Mouse (Mus musculus): Measurements from ENCODE around the gene Llgl2. TPM values are rescaled to one million over a fixed set of nuclear protein-coding genes. Genes with fewer than 3 reads are reported as not detected.
A peak's percentile ranks its signal among the peaks of the same experiment; 100 is the strongest.
"Not testable (repeated sequence)": the region's sequence is repeated elsewhere in the genome, so short reads cannot be mapped to it uniquely, and the experiment has no call there.

Llgl2 gene
- total RNA-seq, 2 experiments from 2014 or later: 2.8 to 3.4 TPM

GRCm38 (mm10) chr11:115830550-115831325, 6.9 kb downstream of the Llgl2 start:
- intact Hi-C loops (cut with DNase I): no loop called here
- no peak for DNase-seq (ENCODE audit: low spot score in 2 of 2)

DNA sequence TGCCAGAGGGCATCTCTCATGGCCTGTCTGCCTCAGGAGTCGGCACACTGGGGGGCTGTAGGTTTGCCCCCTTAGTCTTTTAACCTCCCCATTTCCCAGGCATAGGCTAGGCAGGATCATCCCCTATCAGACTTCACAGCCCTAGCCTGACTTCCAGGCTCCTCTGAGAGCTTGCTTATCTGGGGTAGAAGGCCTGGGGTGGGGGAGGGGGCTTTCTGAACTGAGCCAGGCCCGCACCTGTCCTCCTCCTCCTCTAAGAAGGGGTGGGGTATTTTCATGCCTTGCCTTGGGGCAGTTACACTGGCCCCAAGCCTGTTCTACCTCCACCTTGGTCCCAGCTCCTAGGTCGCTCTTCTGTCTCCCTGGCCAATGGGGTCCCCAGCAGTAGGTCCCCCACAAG, 7.7 kb downstream of the Llgl2 start:
- no peak for DNase-seq (ENCODE audit: low spot score in 2 of 2)
- intact Hi-C loops (cut with DNase I): no loop called here

- intact Hi-C loops (cut with DNase I): no loop called here
- no peak for DNase-seq (ENCODE audit: low spot score in 2 of 2)
These were observed 8.2 kb downstream of the Llgl2 start for GRCm38 (mm10) chr11:115832064-115832463.

GRCm38 (mm10) chr11:115832523-115832922, 8.7 kb downstream of the Llgl2 start:
- intact Hi-C loops (cut with DNase I): no loop called here
- no peak for DNase-seq (ENCODE audit: low spot score in 2 of 2)

- intact Hi-C loops (cut with DNase I): no loop called here
These were observed 9.2 kb downstream of the Llgl2 start for GRCm38 (mm10) chr11:115833021-115833513.

GRCm38 (mm10) chr11:115834033-115834432, 10.2 kb downstream of the Llgl2 start:
- intact Hi-C loops (cut with DNase I): no loop called here
- no peak for DNase-seq (ENCODE audit: low spot score in 2 of 2)

More at GRCm38 (mm10) chr11:115833021-115833513, 9.2 kb downstream of the Llgl2 start:
- DNase-seq (ENCODE audit: low spot score in 2 of 2): no peak

DNA sequence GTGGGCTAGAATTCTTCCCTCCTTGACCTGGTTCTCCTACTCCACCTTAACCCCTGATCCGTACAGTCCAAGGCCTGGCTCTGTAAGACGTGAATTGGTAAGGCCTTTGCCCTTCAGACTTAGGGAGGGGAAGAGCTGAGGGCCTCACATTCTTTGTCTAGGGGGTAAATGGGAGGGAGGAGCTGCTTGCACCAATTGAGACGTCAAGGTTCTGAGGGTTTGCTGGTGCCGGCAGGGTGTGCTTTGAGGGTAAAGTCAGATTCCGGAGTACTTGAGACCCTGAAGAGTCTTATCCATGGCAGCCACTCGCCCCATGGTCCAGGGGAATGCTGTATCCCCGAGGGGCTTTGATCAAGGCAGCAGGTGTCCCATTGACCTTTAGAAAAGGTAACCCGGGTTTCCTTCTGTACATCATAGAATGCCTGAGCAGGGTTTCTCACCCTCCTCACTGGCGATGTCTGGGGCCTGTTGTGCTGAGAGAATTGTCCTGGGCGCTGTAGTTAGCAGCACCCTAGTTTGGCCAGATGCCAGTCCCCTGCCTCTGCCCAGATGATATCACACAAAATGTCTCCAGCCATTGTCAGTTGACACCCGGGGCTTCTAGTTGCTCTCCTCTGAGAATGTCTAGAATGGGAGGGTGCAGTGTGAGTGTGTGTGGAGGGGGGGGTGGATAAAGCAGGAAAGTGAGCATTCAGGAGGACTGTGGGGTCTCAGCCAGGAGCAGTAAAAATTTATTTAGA, 13.0 kb downstream of the Llgl2 start:
- no peak for DNase-seq (ENCODE audit: low spot score in 2 of 2)
- intact Hi-C loops (cut with DNase I): no loop called here

DNA sequence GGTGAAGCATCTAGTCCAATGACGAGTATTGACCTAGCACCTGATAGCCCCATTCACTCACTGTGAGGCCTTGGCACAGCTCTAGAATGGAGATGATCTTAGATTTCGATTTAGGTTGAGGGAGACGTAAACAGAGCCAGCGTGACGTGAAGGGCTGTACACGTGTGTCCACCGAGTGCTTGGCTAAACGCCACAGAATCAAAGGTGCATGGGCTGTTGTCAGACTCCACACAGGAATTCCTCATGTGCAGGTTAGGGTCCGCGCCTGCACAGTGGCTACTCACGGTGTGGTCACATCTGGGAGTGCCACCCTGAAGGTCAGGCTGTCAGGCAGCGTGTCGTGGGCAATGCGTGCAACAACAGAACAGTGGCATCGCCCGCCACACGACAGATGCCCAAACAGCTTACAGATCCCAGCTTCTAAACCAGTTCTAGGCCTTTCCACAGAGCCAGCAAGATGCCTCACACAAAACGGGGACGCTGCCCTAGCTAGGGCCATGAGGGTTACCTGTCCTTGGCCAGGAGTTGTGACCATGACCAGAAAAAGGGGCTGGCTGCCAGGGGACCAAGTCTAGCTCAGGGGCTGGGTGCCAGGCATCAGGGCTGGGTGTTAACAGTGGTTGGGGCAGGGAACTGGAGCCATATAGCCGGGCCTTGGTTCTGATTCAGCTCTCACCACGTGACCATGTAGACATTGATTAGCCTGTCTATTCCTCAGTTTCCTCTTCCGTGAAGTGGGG, 13.9 kb downstream of the Llgl2 start:
- intact Hi-C loops (cut with DNase I): no loop called here
- no peak for DNase-seq (ENCODE audit: low spot score in 2 of 2)

- intact Hi-C loops (cut with DNase I): no loop called here
- DNase-seq (ENCODE audit: low spot score in 2 of 2): no peak
These were observed 15.1 kb downstream of the Llgl2 start for GRCm38 (mm10) chr11:115838895-115839311.

DNA sequence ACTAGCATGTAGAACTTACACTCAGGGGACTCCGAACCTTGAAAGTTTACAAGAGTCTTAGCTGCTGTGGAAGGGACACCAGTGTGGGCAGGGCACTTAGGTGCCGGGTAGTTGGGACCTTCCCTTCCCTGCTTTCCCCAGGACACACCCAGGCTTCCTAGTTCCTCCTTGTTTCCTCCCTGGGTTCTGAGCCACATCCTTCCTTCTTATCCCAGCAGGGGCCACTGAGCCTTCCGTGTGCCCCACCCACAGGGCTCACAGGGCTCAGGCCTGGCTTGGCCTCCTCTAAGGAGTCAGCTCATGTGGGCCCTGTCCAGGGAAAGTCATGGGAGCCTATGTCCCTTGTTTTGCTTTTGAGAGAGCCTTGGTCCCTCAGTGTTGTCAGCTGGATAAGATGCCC, 15.9 kb downstream of the Llgl2 start:
- intact Hi-C loops (cut with DNase I): no loop called here
- DNase-seq (ENCODE audit: low spot score in 2 of 2): no peak

- intact Hi-C loops (cut with DNase I): no loop called here
- DNase-seq (ENCODE audit: low spot score in 2 of 2): no peak
These were observed 17.2 kb downstream of the Llgl2 start for GRCm38 (mm10) chr11:115841044-115841443.

DNA sequence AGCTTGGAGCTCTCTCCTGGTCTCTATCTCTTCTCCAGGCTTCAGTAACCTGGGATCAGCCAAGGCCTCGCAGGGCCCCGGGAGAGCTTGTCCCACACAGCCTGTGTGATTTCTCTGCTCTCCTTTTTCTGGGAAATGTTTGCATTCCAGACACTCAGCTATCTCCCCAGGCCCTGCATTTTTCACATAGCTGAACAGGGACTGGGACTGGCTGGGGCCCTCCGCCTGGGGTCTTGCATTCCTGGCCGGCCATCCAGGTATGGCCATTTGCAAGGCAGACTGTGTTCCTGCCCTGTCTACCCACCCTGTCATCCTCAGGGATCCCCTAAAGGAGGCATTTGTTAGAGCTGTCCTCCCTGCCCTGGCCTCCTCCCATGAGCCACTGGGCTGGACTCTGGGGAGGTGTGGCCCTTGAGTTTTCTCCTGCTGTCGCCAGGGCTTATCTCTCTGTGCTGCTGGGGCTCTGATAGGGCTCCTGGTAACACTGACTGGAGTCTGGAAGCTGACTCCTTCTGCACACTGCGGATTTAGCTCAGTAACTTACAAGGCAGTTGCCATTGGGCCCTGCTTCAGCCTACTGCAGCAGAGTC, 18.2 kb downstream of the Llgl2 start:
- no peak for DNase-seq (ENCODE audit: low spot score in 2 of 2)
- intact Hi-C loops (cut with DNase I): no loop called here

- no peak for DNase-seq (ENCODE audit: low spot score in 2 of 2)
- intact Hi-C loops (cut with DNase I): no loop called here
These were observed 19.5 kb downstream of the Llgl2 start for GRCm38 (mm10) chr11:115843141-115843890.

GRCm38 (mm10) chr11:115843891-115844239, 20.0 kb downstream of the Llgl2 start:
- DNase-seq (ENCODE audit: low spot score in 2 of 2): no peak
- intact Hi-C loops (cut with DNase I): no loop called here

GRCm38 (mm10) chr11:115844240-115844639, 20.4 kb downstream of the Llgl2 start:
- intact Hi-C loops (cut with DNase I): no loop called here
- no peak for DNase-seq (ENCODE audit: low spot score in 2 of 2)

DNA sequence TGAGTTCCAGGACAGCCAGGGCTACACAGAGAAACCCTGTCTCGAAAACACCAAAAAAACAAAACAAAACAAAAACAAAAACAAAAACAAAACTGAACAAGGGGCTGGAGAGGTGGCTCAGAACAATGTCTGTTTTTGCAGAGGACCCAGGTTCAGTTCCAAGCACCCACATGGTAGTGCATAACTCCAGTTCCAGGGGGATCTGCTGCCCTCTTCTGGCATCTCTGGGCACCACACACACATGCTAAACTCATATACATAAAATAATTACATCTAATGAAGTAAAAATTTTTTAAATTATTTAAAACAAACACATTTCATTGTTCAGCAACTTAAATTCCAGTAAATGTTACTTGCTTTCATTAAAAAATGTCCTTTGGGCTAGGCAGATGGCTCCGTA, 22.0 kb downstream of the Llgl2 start:
- intact Hi-C loops (cut with DNase I): no loop called here

GRCm38 (mm10) chr11:115854674-115855073, 30.8 kb downstream of the Llgl2 start:
- peak in 1 of 2 experiments; percentile 23 for DNase-seq (ENCODE audit: low spot score in 2 of 2)
- intact Hi-C loops (cut with DNase I): no loop called here

More for the DNA sequence above, 22.0 kb downstream of the Llgl2 start:
- DNase-seq (ENCODE audit: low spot score in 2 of 2): no peak

DNA sequence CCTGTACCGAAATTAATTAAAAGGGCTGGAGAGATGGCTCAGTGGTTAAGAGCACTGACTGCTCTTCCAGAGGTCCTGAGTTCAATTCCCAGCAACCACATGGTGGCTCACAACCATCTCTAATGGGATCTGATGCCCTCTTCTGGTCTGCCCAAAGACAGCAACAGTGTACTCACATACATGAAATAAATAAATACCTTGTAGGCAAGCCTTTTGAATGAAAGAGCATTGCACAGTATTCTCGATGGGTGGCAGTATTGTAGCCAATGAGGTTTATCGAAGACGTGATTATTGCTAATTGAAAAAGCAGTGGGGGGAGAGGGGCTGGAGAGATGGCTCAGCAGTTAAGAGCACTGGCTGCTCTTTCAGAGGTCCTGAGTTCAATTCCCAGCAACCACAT, 33.3 kb downstream of the Llgl2 start:
- intact Hi-C loops (cut with DNase I); DNase-seq (ENCODE audit: low spot score in 2 of 2): not testable (repeated sequence)

DNA sequence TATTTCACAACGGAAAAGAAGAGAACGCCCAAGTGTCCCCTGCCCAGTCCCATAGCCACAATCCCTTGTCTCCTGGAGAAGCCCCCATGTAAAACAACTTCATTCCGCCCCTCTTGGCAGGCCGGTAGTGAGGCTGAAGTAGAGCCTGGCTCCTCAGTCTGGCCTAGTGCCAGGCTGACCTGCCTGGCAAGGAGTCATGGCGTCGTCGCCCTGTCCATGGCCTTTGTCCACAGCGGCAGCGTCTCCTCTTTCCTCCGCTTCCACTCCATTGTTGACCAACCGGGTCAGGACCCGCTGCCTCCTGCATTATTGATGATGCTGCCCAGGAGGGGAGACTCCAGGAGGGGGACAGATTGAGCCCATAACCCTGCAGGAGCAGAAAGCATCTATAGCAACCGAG, 34.1 kb downstream of the Llgl2 start:
- no peak for DNase-seq (ENCODE audit: low spot score in 2 of 2)
- intact Hi-C loops (cut with DNase I): no loop called here
